Comparison of ENCODE assay signal across 21 mouse cellular contexts in the genomic region with DNA sequence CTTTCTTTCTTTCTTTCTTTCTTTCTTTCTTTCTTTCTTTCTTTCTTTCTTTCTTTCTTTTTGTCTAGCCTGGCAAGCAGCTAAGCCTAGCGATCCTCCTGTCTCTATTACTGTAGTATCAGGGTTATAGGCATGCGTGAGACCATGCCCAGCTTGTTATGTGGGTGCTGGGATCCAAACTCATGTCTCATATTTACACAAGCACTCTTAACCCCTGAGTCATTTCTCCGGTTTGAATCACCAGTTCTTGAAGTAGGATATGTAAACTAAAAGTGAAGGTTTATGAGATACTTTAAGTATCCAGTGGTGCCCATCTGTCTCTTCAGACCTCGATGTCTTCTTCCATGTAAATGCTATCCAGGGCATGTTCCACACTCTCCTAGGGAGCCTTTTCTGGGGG. TPM values are rescaled to one million over a fixed set of nuclear protein-coding genes. Genes with fewer than 3 reads are reported as not detected.
"Had no signal": no experiment of that assay in that cellular context is flagged by ENCODE, and none has a peak within 500 bp of the region (broad histone marks: within the 10 kb centered on the region; RNA-seq: fewer than 3 reads in every experiment).

No protein-coding gene starts in this region.

- H3K9ac ChIP-seq: liver, embryonic 13.5 days; lung, embryonic 15.5 days; neural tube, embryonic 12.5 days; neural tube, embryonic 15.5 days; stomach, embryonic 15.5 days had no signal

- H3K4me1 ChIP-seq: liver, embryonic 13.5 days; lung, embryonic 15.5 days; neural tube, embryonic 12.5 days; neural tube, embryonic 15.5 days; stomach, embryonic 15.5 days had no signal

- ATAC-seq: intestine, postnatal 0 days had no signal

- H3K27me3 ChIP-seq: liver, embryonic 13.5 days; lung, embryonic 15.5 days; neural tube, embryonic 12.5 days; neural tube, embryonic 15.5 days; stomach, embryonic 15.5 days had no signal

- H3K4me2 ChIP-seq: liver, embryonic 13.5 days; lung, embryonic 15.5 days; midbrain, embryonic 11.5 days; neural tube, embryonic 12.5 days; neural tube, embryonic 15.5 days; stomach, embryonic 15.5 days had no signal

- H3K4me3 ChIP-seq: left cerebral cortex, adult 2 months; liver, embryonic 13.5 days; lung, embryonic 15.5 days; neural tube, embryonic 12.5 days; neural tube, embryonic 15.5 days; stomach, embryonic 15.5 days had no signal

- H3K27ac ChIP-seq: kidney, postnatal 0 days; left cerebral cortex, adult 2 months; liver, embryonic 13.5 days; lung, embryonic 15.5 days; neural tube, embryonic 12.5 days; neural tube, embryonic 15.5 days; stomach, embryonic 15.5 days had no signal

- H3K36me3 ChIP-seq: liver, embryonic 13.5 days; lung, embryonic 15.5 days; neural tube, embryonic 12.5 days; stomach, embryonic 15.5 days had no signal

- DNase-seq: kidney, adult 2 months; kidney, postnatal 25 days; layer of hippocampus, postnatal 36 days; liver, embryonic 13.5 days; lung, postnatal 10 days; lung, postnatal 36 days; midbrain, embryonic 14.5 days; right cerebral cortex, adult 18-20 months; right cerebral cortex, postnatal 14 days; spleen, adult 18-20 months; thymus, adult 18-20 months; thymus, postnatal 36 days had no signal

- H3K9me3 ChIP-seq: liver, embryonic 13.5 days; lung, embryonic 15.5 days; neural tube, embryonic 12.5 days; neural tube, embryonic 15.5 days; stomach, embryonic 15.5 days had no signal

RNA-seq across cellular contexts. Expression of a gene that starts 39.0 kb away (rescaled TPM):
- polyA plus RNA-seq: kidney, adult 2 months; large intestine, adult 2 months had no signal
